Mouse (Mus musculus) stomach, embryonic 16.5 days (tissue): ENCODE data around the gene Bicdl2. TPM values are rescaled to one million over a fixed set of nuclear protein-coding genes. Genes with fewer than 3 reads are reported as not detected.
A peak's percentile ranks its signal among the peaks of the same experiment; 100 is the strongest.

Experiments
- ATAC-seq: fragments of 200-750 bp; cut with Nextera tagmentation; 2 replicates; pipeline ENCODE4 v1.8.0; 2017; ENCODE audit warnings: moderate number of reproducible peaks, moderate TSS enrichment; ENCODE audit not compliant: insufficient read depth, low FRiP score
- H3K27ac ChIP-seq: fragments of 300-500 bp; sonication (generic); 2 replicates; pipeline ENCODE4 v1.5.1; 2014; ENCODE audit warnings: low read length
- H3K27me3 ChIP-seq: fragments of 300-500 bp; sonication (generic); 2 replicates; pipeline ENCODE4 v1.6.1; 2014; ENCODE audit warnings: low read length, control low read depth, mixed read lengths; ENCODE audit not compliant: control insufficient read depth, insufficient read depth
- H3K36me3 ChIP-seq: fragments of 300-500 bp; sonication (generic); 2 replicates; pipeline ENCODE4 v1.6.1; 2014; ENCODE audit warnings: low read length; ENCODE audit not compliant: control insufficient read depth, insufficient read depth
- H3K4me1 ChIP-seq: fragments of 300-500 bp; sonication (generic); 2 replicates; pipeline ENCODE4 v1.6.1; 2014; ENCODE audit warnings: low read length, control low read depth, mixed read lengths; ENCODE audit not compliant: control insufficient read depth, insufficient read depth
- H3K4me2 ChIP-seq: fragments of 300-500 bp; sonication (generic); 2 replicates; pipeline ENCODE4 v1.6.1; 2014; ENCODE audit warnings: low read depth, low read length, mixed read lengths
- H3K4me3 ChIP-seq: fragments of 300-500 bp; sonication (generic); replicated peaks from 2 replicates; pipeline ENCODE4 v1.5.1; 2014; ENCODE audit warnings: mild to moderate bottlenecking, low read length
- H3K9ac ChIP-seq: fragments of 300-500 bp; sonication (generic); 2 replicates; pipeline ENCODE4 v1.6.1; 2014; ENCODE audit warnings: low read length
- H3K9me3 ChIP-seq: fragments of 300-500 bp; sonication (generic); replicated peaks from 2 replicates; pipeline ENCODE4 v1.6.1; 2016; ENCODE audit warnings: low read length, control low read depth; ENCODE audit not compliant: control insufficient read depth
- WGBS: fragments of 180-500 bp; shearing (Covaris S2); extraction: QIAGEN DNeasy Blood & Tissue Kit; methylation state at CpG from one replicate; pipeline ENCODE4 v1.1.7; 2014; 5-methylcytosine and 5-hydroxymethylcytosine counted together
- polyA plus RNA-seq: library from polyadenylated mRNA; unstranded; fragments of >200 nt; fragmentation: Nextera tagmentation; extraction: Ambion mirVana; gene quantifications from 2 replicates; pipeline ENCODE4 v1.2.1, GENCODE M21; 2015

Gene Bicdl2
- polyA plus RNA-seq, 1 experiment from 2014 or later = 19.6 TPM

- Histone ChIP-seq H3K9ac (no peak overlapping the region), H3K27me3 (no peaks in the 10 kb centered on the region), H3K4me3 (no peak overlapping the region), H3K9me3 (no peaks in the 10 kb centered on the region), H3K27ac (no peak overlapping the region), H3K4me2 (no peak overlapping the region), H3K4me1 (peaks cover 23% of the 10 kb centered on the region), H3K36me3 (peaks cover 8% of the 10 kb centered on the region)
- 86% methylated on average over 7 of the region's 7 CpGs for WGBS
- ATAC-seq = no peak
Observed at GRCm38 (mm10) chr17:23670516-23671074, 10.3 kb downstream of the Bicdl2 start.

DNA sequence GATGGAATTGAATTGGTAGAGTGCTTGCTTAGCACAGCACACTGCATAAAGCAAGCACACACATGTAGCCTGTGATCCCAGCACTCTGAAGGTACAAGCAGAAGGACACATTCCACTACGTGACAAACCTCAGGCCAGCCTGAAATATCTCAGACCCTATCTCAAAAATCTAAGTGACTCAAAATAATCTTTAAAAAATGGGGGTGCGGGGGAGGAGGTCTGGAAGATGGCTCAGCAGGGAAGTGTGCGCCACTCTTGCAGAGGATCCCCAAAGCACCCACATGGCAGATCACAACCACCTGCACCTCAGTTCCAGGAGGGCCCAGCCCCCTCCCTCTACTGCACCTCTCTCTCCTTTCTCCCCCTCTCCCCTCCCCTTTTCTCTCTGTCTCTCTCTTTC is 11.2 kb downstream of the Bicdl2 start:
- no peak for ATAC-seq

GRCm38 (mm10) chr17:23672761-23673160 is 12.5 kb downstream of the Bicdl2 start:
- Histone ChIP-seq H3K36me3 (peaks cover 8% of the 10 kb centered on the region; the same call in 1 of the 2 replicates), H3K4me1 (peaks cover 35% of the 10 kb centered on the region), H3K27ac (no peak overlapping the region), H3K9ac (peak overlapping the region; percentile 81; the same call in 1 of the 2 replicates), H3K9me3 (no peaks in the 10 kb centered on the region), H3K4me3 (peak overlapping the region; percentile 78), H3K4me2 (peak overlapping the region; percentile 97), H3K27me3 (no peaks in the 10 kb centered on the region)
- ATAC-seq = no peak
- 50% methylated on average over 3 of the region's 3 CpGs for WGBS

More for the DNA sequence above, 11.2 kb downstream of the Bicdl2 start:
- peaks cover 8% of the 10 kb centered on the region for H3K36me3 ChIP-seq
- H3K9ac ChIP-seq = no peak overlapping the region
- WGBS = 80% methylated on average over 3 of the region's 3 CpGs
- H3K9me3 ChIP-seq = no peaks in the 10 kb centered on the region
- H3K4me2 ChIP-seq = no peak overlapping the region
- H3K4me3 ChIP-seq = no peak overlapping the region
- peaks cover 32% of the 10 kb centered on the region for H3K4me1 ChIP-seq
- H3K27ac ChIP-seq = no peak overlapping the region
- no peaks in the 10 kb centered on the region for H3K27me3 ChIP-seq

GRCm38 (mm10) chr17:23673424-23674073 is 13.2 kb downstream of the Bicdl2 start, which contains the start of the genes Hcfc1r1 and Thoc6:
Hcfc1r1 (plus strand) TSS chr17:23673596.
Thoc6 (minus strand) TSS chr17:23673882.
- Histone ChIP-seq H3K4me1 (peaks cover 37% of the 10 kb centered on the region), H3K27ac (peak within 1 kb of the TSS; percentile 91), H3K9me3 (no peaks in the 10 kb centered on the region), H3K36me3 (peaks cover 8% of the 10 kb centered on the region; the same call in 1 of the 2 replicates), H3K4me2 (peak within 1 kb of the TSS; percentile 97), H3K27me3 (no peaks in the 10 kb centered on the region), H3K9ac (peak within 1 kb of the TSS; percentile 81), H3K4me3 (peak within 1 kb of the TSS; percentile 78)
- ATAC-seq = peak; percentile 91
- under 1% methylated on average over 45 of the region's 45 CpGs for WGBS

GRCm38 (mm10) chr17:23674271-23674952 is 14.1 kb downstream of the Bicdl2 start:
- peak overlapping the region; percentile 81 for H3K9ac ChIP-seq
- H3K27me3 ChIP-seq = peaks cover 6% of the 10 kb centered on the region; the same call in 1 of the 2 replicates
- WGBS = 30% methylated on average over 9 of the region's 9 CpGs
- H3K4me2 ChIP-seq = peak overlapping the region; percentile 97
- no peaks in the 10 kb centered on the region for H3K36me3 ChIP-seq
- no peaks in the 10 kb centered on the region for H3K9me3 ChIP-seq
- peaks cover 37% of the 10 kb centered on the region for H3K4me1 ChIP-seq
- H3K27ac ChIP-seq = peak overlapping the region; percentile 91
- no peak for ATAC-seq
- H3K4me3 ChIP-seq = peak overlapping the region; percentile 78

- Histone ChIP-seq H3K9me3 (no peaks in the 10 kb centered on the region), H3K4me1 (peaks cover 37% of the 10 kb centered on the region), H3K27ac (peak overlapping the region; percentile 91), H3K27me3 (peaks cover 13% of the 10 kb centered on the region; the same call in 1 of the 2 replicates), H3K4me3 (peak overlapping the region; percentile 78), H3K36me3 (no peaks in the 10 kb centered on the region), H3K9ac (peak overlapping the region; percentile 76; the same call in 1 of the 2 replicates), H3K4me2 (peak overlapping the region; percentile 97)
- ATAC-seq = no peak
- 23% methylated on average over 5 of the region's 5 CpGs for WGBS
Observed at GRCm38 (mm10) chr17:23675127-23675526, 14.8 kb downstream of the Bicdl2 start.

DNA sequence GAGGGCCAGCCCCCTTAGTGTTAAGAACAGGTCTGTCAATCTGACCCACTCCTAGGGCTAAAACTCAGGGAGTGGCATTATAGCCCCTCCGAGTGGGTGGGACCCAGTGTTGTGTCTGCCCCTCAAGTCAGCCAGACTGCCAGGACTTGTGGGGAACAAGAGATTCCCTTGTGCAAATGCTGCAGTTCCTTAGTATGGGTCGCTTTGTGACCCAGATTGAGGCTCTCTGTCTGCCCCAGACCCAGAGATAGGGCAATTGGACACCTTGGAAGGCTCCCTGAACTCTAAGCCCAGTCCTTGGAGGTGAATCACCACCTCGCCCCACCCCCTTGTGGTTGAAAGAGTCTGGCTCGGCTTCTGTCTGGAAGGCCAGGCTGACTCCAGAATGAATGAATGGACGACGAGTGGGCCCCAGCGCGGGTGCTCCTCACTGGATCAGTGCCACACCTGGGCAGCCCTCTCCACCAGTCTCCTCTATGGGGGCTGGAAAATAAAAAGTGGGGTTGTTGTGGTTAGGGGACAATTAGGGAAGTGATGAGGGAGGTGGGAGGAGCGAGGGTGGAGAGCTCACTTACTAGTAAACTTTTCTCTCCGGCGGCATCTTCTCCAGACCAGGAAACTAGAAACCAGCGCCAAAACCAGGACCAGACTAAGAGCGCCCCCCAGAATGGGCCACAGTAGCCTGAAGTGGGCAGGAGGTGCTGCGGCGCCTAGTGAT is 15.4 kb downstream of the Bicdl2 start:
- Histone ChIP-seq H3K9me3 (no peaks in the 10 kb centered on the region), H3K27me3 (peaks cover 16% of the 10 kb centered on the region; the same call in 1 of the 2 replicates), H3K36me3 (no peaks in the 10 kb centered on the region), H3K4me3 (peak overlapping the region; percentile 68), H3K9ac (peak overlapping the region; percentile 76), H3K4me1 (peaks cover 37% of the 10 kb centered on the region), H3K4me2 (peak overlapping the region; percentile 97), H3K27ac (peak overlapping the region; percentile 91)
- no peak for ATAC-seq
- WGBS = 11% methylated on average over 15 of the region's 15 CpGs

DNA sequence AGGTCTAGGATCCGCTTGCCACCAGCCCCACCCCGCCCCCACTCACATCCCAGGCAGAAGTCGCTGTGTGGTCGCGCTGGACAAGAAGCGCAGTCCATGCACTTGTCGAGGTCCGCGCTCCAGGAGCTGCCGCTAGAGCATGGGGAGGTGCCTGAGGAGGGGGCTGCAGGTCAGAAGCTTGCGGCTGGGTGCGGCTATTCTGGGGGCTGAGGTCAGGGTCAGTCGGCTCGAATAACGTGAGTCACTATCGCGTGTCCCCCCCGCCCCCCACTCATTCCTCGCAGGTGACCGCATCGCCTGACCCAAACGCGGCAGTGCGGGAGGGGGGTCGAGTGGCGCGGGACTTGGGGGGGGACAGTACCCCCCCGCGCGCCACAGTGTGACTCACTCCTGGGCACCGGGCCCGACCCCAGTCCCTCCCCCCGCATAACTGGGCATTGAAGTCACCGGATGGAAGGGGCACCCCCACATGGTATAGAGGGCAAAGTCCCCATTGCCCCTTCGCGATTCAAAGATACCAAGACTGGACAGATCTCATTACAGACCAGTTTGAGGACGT is 16.2 kb downstream of the Bicdl2 start:
- Histone ChIP-seq H3K9ac (peak overlapping the region; percentile 76), H3K4me3 (peak overlapping the region; percentile 68), H3K4me1 (peaks cover 42% of the 10 kb centered on the region), H3K27me3 (peaks cover 22% of the 10 kb centered on the region; the same call in 1 of the 2 replicates), H3K27ac (peak overlapping the region; percentile 91), H3K9me3 (no peaks in the 10 kb centered on the region), H3K4me2 (peak overlapping the region; percentile 97), H3K36me3 (no peaks in the 10 kb centered on the region)
- WGBS = 1% methylated on average over 37 of the region's 37 CpGs
- no peak for ATAC-seq
